Mouse (Mus musculus) forelimb bud, embryonic 11.5 days (tissue): ENCODE data around the gene Uchl4.
A peak's percentile ranks its signal among the peaks of the same experiment; 100 is the strongest.
"Not testable (repeated sequence)": the region's sequence is repeated elsewhere in the genome, so short reads cannot be mapped to it uniquely, and the experiment has no call there.

Experiments
- DNase-seq: peaks from one replicate; pipeline ENCODE4 v3.0.0-alpha.2; 2012; ENCODE audit warnings: low read depth, low spot score

The Uchl4 gene

DNA sequence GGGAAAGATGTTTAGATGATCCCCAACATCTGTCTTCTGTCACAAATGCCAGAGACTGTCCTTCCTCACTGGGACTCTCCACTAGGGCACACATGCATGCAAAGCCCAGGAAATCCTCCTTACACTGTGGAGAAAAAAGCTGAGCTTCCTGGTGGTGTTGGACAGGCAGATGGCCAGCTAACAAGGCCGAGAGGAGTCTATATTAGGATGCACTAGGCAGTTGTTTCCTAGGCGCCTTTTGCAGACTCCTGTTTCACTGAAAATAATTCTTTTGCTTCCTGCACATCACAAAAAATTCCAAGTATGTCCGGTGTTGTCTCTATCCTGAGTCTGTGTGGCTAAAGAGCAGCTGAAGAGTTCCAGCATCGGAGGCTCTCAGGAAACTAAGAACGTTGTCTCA lies 3.8 kb upstream of the Uchl4 start:
- DNase-seq: no peak

GRCm38 (mm10) chr9:64231674-64232073 lies 3.3 kb upstream of the Uchl4 start:
- no peak for DNase-seq

DNA sequence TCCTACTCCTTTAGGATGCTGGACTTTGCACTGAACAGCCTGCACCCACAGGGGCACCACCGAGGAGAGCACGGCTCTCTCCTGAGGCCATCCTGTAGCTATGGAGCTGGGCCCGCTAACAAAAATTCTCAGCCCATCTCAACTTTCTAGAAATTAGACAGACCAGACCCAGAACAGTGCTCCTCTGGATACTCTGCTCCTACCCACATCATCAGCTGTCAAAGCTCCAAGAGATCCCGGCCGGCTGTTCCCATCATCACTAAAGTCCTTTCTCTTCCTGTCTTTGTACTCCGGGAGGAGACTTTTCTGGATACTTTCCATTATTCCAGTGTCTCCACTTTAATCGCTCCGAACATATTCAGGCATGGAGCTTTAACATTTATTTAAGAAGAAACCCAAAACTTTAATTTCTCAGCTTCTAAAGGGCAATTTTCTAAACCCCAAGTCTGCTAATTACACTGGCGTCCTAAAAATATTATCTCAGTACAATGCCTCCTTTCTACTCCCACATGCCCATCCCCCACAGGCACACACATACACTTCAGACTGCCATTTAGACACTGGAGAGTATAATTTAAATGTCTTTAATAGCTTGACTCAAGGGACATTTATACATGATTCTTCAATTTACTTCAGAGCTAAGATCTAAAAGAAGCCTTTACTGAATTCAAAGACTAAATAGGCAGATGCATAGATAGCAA lies 2.6 kb upstream of the Uchl4 start:
- no peak for DNase-seq

DNA sequence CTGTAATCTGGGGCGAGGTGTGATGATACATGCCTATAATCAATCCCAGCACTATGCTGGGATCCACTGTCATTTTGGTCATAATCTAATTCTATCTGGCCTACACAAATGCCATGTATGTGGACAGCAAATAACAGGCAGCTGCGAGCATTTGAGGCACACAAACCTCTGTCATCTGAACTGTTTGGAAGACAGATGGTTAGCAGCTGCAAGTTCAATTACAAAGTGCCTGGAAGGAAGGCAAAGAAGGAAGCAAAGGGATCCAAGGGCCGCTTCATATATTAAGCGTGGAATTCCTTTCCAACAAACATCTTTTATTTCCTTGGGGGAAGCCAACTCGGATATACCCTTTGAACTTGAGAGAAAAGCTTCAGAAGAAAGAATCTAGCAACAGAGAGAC lies 1.3 kb upstream of the Uchl4 start:
- DNase-seq: peak; percentile 65

- no peak for DNase-seq
Observed at GRCm38 (mm10) chr9:64236056-64236455, 1.1 kb downstream of the Uchl4 start.

DNA sequence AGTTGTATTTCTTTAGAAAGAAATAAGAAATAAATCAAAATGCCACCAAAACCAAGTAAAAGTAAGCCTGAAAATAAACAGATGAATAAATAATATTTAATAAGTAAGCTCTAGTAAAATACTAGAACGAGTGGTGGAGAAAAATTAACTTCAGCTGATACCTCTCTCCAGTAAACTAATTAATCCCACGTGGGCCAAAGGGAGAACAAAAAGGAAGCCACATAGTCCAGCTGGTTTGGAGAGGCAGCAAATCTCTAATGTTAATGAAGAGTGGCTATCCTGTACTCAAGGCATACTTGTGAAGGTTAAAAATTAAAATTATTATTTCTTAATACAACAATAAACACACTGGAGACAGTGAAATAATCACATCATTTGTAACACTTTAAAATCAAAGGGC lies 5.1 kb downstream of the Uchl4 start:
- no peak for DNase-seq

- DNase-seq: peak; percentile 30
Observed at GRCm38 (mm10) chr9:64240681-64241080, 5.7 kb downstream of the Uchl4 start.

GRCm38 (mm10) chr9:64242381-64242831 lies 7.4 kb downstream of the Uchl4 start:
- DNase-seq: no peak

DNA sequence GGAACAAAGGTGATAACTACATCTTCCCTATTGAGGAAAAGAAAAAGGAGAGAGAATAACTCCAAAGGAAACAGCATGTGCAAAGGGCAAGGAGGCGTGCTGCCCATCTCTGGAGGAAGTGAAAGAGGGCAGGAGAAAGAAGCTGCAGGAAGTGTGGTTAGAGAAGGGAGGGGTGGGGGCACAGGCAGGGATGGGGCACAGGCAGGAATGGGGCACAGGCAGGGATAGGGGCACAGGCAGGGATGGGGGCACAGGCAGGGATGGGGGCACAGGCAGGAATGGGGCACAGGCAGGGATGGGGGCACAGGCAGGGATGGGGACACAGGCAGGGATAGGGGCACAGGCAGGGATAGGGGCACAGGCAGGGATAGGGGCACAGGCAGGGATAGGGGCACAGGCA lies 14.4 kb downstream of the Uchl4 start:
- DNase-seq: no peak

GRCm38 (mm10) chr9:64250111-64250730 lies 15.2 kb downstream of the Uchl4 start:
- DNase-seq: no peak

GRCm38 (mm10) chr9:64252591-64253020 lies 17.6 kb downstream of the Uchl4 start:
- DNase-seq: no peak

- DNase-seq: peak; percentile 99
Observed at GRCm38 (mm10) chr9:64253021-64253904, 18.3 kb downstream of the Uchl4 start, which contains the start of gene Map2k1. Gene Map2k1, minus strand, starts transcription at chr9:64253631.

- no peak for DNase-seq
Observed at GRCm38 (mm10) chr9:64255422-64255821, 20.4 kb downstream of the Uchl4 start.

DNA sequence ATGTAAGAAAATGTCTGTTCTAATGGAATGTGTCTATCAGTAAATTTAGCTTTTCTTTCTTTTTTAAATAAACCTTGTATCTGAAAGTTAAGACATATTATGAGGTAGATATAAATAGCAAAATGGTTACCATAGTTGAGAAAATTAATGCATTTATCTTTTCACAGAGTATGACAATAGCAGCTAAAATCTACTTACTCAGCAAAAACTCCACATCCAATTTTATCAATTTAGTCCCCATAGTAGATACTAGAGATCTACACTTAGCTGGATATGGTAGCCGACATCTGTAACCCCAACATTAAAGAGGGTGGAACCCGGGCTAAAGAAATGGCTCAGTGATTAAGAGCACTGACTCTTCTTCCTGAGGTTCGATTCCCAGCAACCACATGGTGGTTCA lies 21.2 kb downstream of the Uchl4 start:
- no peak for DNase-seq

DNA sequence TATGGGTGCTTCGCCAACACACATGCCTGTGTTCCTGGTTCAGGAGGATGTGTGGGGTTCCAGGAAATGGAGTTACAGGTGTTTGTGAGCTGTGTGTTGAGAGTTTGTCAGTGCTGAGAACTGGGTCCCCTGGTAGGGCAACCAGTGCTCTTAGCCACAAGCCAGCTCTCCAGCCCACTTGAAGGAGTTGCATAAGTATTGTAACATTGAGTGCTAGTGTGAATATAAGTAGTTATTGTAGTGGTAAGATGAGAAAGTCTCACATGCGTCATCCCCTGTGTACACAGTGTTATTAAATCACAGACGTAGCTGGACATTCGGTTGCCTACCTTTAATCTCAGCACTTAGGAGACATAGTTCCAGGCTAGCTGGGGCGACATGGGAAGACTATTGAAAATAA lies 24.9 kb downstream of the Uchl4 start:
- no peak for DNase-seq

- no peak for DNase-seq
Observed at GRCm38 (mm10) chr9:64261023-64261422, 26.0 kb downstream of the Uchl4 start.

- DNase-seq: no peak
Observed at GRCm38 (mm10) chr9:64264813-64265212, 29.8 kb downstream of the Uchl4 start.

GRCm38 (mm10) chr9:64267231-64267630 lies 32.2 kb downstream of the Uchl4 start:
- DNase-seq: no peak

DNA sequence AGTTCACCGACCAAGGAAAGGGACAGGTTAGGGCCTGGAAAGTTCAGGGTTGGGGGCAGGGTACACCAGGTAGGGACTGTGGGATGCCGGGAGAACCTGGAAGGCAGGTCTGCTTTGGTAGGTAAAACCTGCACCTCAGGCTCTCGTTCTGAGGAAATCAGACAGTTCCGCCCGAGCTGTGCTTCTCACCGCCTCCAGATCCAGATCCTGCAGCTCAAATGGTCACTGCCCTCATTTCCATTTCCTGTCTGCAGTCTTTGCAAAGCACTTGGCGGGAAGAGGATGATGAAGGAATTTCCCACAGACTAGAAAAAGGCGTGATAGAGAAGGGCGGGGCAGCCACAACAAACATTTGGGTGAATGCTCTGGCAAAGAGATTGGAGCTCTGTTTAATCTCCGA lies 33.2 kb downstream of the Uchl4 start:
- no peak for DNase-seq

GRCm38 (mm10) chr9:64268836-64269235 lies 33.8 kb downstream of the Uchl4 start:
- not testable (repeated sequence) for DNase-seq

GRCm38 (mm10) chr9:64271249-64271648 lies 36.2 kb downstream of the Uchl4 start:
- DNase-seq: no peak

DNA sequence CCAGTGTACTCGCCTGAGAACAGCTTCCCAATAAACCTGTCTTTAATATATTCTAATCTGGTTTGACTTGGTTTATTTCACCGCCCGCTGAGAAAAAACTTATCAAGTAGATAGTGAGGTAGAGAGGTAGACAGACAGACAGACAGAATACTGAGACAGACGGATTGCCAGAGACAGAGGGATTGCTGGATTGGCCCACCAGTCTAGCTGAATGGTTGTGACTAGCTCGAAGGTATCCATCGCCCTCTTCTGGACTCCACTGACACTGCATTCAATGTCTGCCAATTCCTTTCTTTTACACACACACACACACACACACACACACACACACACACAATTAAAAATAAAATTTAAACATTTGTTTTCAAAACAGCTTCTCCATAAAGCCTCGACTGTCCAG lies 37.6 kb downstream of the Uchl4 start:
- DNase-seq: peak; percentile 56
